Mouse (Mus musculus): ENCODE data around the gene Aldh1l1. TPM values are rescaled to one million over a fixed set of nuclear protein-coding genes. Genes with fewer than 3 reads are reported as not detected.
"Not testable (repeated sequence)": the region's sequence is repeated elsewhere in the genome, so short reads cannot be mapped to it uniquely, and the experiment has no call there.

The Aldh1l1 gene
- polyA plus RNA-seq, 1 experiment from 2014 or later: 2.1 TPM

DNA sequence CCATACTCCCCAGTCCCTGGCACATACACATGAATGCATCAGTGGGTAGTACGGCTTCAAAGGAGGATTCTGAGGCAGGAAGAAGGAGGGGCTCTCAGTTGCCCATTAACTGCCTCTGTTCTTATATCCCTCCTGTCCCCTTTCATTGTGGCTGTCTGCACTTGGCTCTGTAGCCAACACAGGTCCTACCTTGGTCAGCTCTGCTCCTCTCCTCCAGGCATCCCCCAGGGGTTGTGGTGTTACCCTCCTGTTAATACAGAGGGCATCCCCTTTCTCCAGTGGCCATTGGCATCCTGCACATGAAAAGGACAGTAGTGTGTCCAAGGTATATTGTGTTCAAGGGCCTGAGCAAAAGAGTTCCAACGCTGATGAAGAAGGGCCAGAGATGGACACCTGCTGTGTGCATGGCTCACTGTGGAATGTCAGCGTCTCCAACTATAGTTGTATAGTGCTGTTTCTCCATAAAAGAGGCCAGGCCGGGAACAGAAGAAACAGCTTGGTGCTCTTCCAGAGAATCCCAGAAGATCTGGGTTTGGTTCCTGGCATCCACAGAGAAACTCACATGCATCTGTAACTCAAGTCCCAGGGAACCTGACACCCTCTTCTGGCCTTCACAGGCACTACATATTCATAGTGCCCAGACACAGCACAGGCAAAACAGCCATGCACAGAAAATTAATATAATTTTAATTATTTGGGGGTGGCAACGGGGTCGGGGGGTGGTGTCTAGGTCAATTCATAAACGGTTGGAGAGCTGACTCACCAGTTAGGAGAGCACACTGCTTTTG is 139.2 kb downstream of the Aldh1l1 start:
- Histone ChIP-seq H3K27ac (no peak overlapping the region), H3K4me1 (no peaks in the 10 kb centered on the region)

GRCm38 (mm10) chr6:90627556-90627955 is 141.3 kb downstream of the Aldh1l1 start:
- Histone ChIP-seq H3K27ac (no peak overlapping the region), H3K4me3 (no peak overlapping the region), H3K36me3 (no peaks in the 10 kb centered on the region), H3K9me3 (no peaks in the 10 kb centered on the region), H3K9ac (no peak overlapping the region), H3K27me3 (no peaks in the 10 kb centered on the region), H3K4me2 (replicated peaks) (no peak overlapping the region), H3K4me1 (no peaks in the 10 kb centered on the region)
- 85% methylated on average over 4 of the region's 4 CpGs for WGBS
- ATAC-seq (ENCODE audit: insufficient number of reproducible peaks, insufficient read depth, low FRiP score, low TSS enrichment): no peak

More for the DNA sequence above, 139.2 kb downstream of the Aldh1l1 start:
- no peak for ATAC-seq (ENCODE audit: insufficient number of reproducible peaks, insufficient read depth, low FRiP score, low TSS enrichment)
- no peak overlapping the region for H3K4me3 ChIP-seq
- H3K4me2 ChIP-seq (replicated peaks): no peak overlapping the region
- WGBS: 80% methylated on average over 7 of the region's 7 CpGs
- H3K36me3 ChIP-seq: no peaks in the 10 kb centered on the region
- H3K9me3 ChIP-seq: no peaks in the 10 kb centered on the region
- no peak overlapping the region for H3K9ac ChIP-seq
- no peaks in the 10 kb centered on the region for H3K27me3 ChIP-seq

DNA sequence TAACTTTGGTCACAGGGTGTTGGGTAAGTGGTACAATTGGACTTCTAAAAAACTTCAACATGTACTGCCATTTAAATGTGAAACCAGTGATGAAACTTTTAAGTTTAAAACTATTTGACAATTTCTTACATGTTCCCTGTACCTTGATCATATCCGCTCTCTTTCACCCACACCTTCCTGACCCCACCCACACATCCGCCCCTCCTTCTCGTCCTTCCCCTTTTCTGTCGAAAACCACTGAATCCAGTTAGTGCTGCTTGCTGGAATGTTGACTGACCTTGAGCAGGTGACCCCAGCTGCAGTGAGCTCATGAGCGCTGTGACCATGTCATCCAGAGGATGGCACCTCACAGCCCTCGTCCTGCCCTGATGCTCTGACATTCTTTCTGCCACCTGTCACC is 143.3 kb downstream of the Aldh1l1 start:
- Histone ChIP-seq H3K4me3 (no peak overlapping the region), H3K36me3 (no peaks in the 10 kb centered on the region), H3K27me3 (no peaks in the 10 kb centered on the region), H3K9me3 (no peaks in the 10 kb centered on the region), H3K27ac (no peak overlapping the region), H3K4me1 (no peaks in the 10 kb centered on the region), H3K4me2 (replicated peaks) (no peak overlapping the region), H3K9ac (no peak overlapping the region)
- no peak for ATAC-seq (ENCODE audit: insufficient number of reproducible peaks, insufficient read depth, low FRiP score, low TSS enrichment)
- 76% methylated on average over 6 of the region's 6 CpGs for WGBS

- Histone ChIP-seq H3K9ac (no peak overlapping the region), H3K4me2 (replicated peaks) (no peak overlapping the region), H3K4me1 (no peaks in the 10 kb centered on the region), H3K27ac (no peak overlapping the region), H3K4me3 (no peak overlapping the region), H3K9me3 (no peaks in the 10 kb centered on the region), H3K36me3 (no peaks in the 10 kb centered on the region), H3K27me3 (no peaks in the 10 kb centered on the region)
- WGBS: 87% methylated on average over 7 of the region's 7 CpGs
- ATAC-seq (ENCODE audit: insufficient number of reproducible peaks, insufficient read depth, low FRiP score, low TSS enrichment): no peak
Measured at GRCm38 (mm10) chr6:90630427-90630826, 144.2 kb downstream of the Aldh1l1 start.

GRCm38 (mm10) chr6:90632526-90632925 is 146.3 kb downstream of the Aldh1l1 start:
- H3K9ac ChIP-seq; H3K4me2 ChIP-seq (replicated peaks); H3K36me3 ChIP-seq; H3K4me1 ChIP-seq; H3K9me3 ChIP-seq; H3K27me3 ChIP-seq; H3K27ac ChIP-seq; H3K4me3 ChIP-seq; ATAC-seq (ENCODE audit: insufficient number of reproducible peaks, insufficient read depth, low FRiP score, low TSS enrichment): not testable (repeated sequence)
- 74% methylated on average over 3 of the region's 3 CpGs for WGBS

GRCm38 (mm10) chr6:90635081-90635480 is 148.9 kb downstream of the Aldh1l1 start:
- Histone ChIP-seq H3K4me3 (no peak overlapping the region), H3K4me1 (no peaks in the 10 kb centered on the region), H3K9ac (no peak overlapping the region), H3K36me3 (no peaks in the 10 kb centered on the region), H3K27me3 (no peaks in the 10 kb centered on the region), H3K27ac (no peak overlapping the region), H3K9me3 (no peaks in the 10 kb centered on the region), H3K4me2 (replicated peaks) (no peak overlapping the region)
- 30% methylated on average over 4 of the region's 4 CpGs for WGBS
- no peak for ATAC-seq (ENCODE audit: insufficient number of reproducible peaks, insufficient read depth, low FRiP score, low TSS enrichment)

- Histone ChIP-seq H3K4me1 (no peaks in the 10 kb centered on the region), H3K4me3 (no peak overlapping the region), H3K36me3 (no peaks in the 10 kb centered on the region), H3K27me3 (no peaks in the 10 kb centered on the region), H3K9ac (no peak overlapping the region), H3K4me2 (replicated peaks) (no peak overlapping the region), H3K9me3 (no peaks in the 10 kb centered on the region), H3K27ac (no peak overlapping the region)
- WGBS: 58% methylated on average over 3 of the region's 3 CpGs
- no peak for ATAC-seq (ENCODE audit: insufficient number of reproducible peaks, insufficient read depth, low FRiP score, low TSS enrichment)
Measured at GRCm38 (mm10) chr6:90635611-90636010, 149.4 kb downstream of the Aldh1l1 start.

- Histone ChIP-seq H3K9ac (no peak overlapping the region), H3K27ac (no peak overlapping the region), H3K4me2 (replicated peaks) (no peak overlapping the region), H3K9me3 (no peaks in the 10 kb centered on the region), H3K4me3 (no peak overlapping the region), H3K36me3 (no peaks in the 10 kb centered on the region), H3K27me3 (no peaks in the 10 kb centered on the region), H3K4me1 (no peaks in the 10 kb centered on the region)
- no peak for ATAC-seq (ENCODE audit: insufficient number of reproducible peaks, insufficient read depth, low FRiP score, low TSS enrichment)
- WGBS: 66% methylated on average over 3 of the region's 3 CpGs
Measured at GRCm38 (mm10) chr6:90643057-90643456, 156.8 kb downstream of the Aldh1l1 start.

GRCm38 (mm10) chr6:90644965-90645364 is 158.7 kb downstream of the Aldh1l1 start:
- no peaks in the 10 kb centered on the region for H3K36me3 ChIP-seq
- no peaks in the 10 kb centered on the region for H3K4me1 ChIP-seq
- no peak overlapping the region for H3K4me2 ChIP-seq (replicated peaks)
- H3K9me3 ChIP-seq: no peaks in the 10 kb centered on the region
- H3K27me3 ChIP-seq: no peaks in the 10 kb centered on the region
- H3K9ac ChIP-seq: no peak overlapping the region
- no peak overlapping the region for H3K27ac ChIP-seq
- no peak for ATAC-seq (ENCODE audit: insufficient number of reproducible peaks, insufficient read depth, low FRiP score, low TSS enrichment)
- WGBS: 83% methylated on average over 4 of the region's 4 CpGs
- H3K4me3 ChIP-seq: no peak overlapping the region

DNA sequence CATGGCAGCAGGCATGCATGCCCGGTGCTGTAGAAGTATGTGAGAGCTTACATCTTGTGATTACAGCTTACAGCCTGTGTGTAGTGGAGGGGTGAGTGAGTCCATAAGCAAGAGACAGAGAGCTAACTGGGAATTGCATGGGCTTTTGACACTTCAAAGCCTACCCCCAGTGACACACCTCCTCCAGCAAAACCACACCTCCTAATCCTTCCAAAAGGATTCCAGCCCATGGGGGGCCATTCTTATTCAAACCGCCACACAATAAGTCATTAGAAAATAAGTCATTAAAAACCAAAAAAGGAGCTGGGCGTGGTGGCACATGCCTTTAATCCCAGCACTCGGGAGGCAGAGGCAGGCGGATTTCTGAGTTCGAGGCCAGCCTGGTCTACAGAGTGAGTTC is 162.2 kb downstream of the Aldh1l1 start:
- no peak overlapping the region for H3K4me2 ChIP-seq (replicated peaks)
- H3K4me3 ChIP-seq: no peak overlapping the region
- ATAC-seq (ENCODE audit: insufficient number of reproducible peaks, insufficient read depth, low FRiP score, low TSS enrichment): no peak
- 95% methylated on average over 6 of the region's 6 CpGs for WGBS
- no peaks in the 10 kb centered on the region for H3K36me3 ChIP-seq
- H3K9ac ChIP-seq: no peak overlapping the region
- no peaks in the 10 kb centered on the region for H3K27me3 ChIP-seq
- H3K4me1 ChIP-seq: no peaks in the 10 kb centered on the region
- H3K27ac ChIP-seq: no peak overlapping the region
- H3K9me3 ChIP-seq: no peaks in the 10 kb centered on the region

GRCm38 (mm10) chr6:90649279-90649678 is 163.1 kb downstream of the Aldh1l1 start:
- Histone ChIP-seq H3K27ac (no peak overlapping the region), H3K4me1 (no peaks in the 10 kb centered on the region), H3K4me2 (replicated peaks) (no peak overlapping the region), H3K9ac (no peak overlapping the region), H3K4me3 (no peak overlapping the region), H3K27me3 (no peaks in the 10 kb centered on the region), H3K9me3 (no peaks in the 10 kb centered on the region), H3K36me3 (no peaks in the 10 kb centered on the region)
- 73% methylated on average over 4 of the region's 4 CpGs for WGBS
- ATAC-seq (ENCODE audit: insufficient number of reproducible peaks, insufficient read depth, low FRiP score, low TSS enrichment): no peak

Measured in embryonic facial prominence, embryonic 12.5 days (tissue).